Mouse (Mus musculus): ENCODE data around the gene Agpat2. TPM values are rescaled to one million over a fixed set of nuclear protein-coding genes. Genes with fewer than 3 reads are reported as not detected.

Gene Agpat2
- total and polyA plus RNA-seq, 2 experiments from 2014 or later = 8.2 to 13.9 TPM

- Histone ChIP-seq H3K4me1 (ENCODE audit: insufficient read depth, low read length) (no peaks in the 10 kb centered on the region), H3K9me3 (ENCODE audit: low read length) (no peaks in the 10 kb centered on the region), H3K27me3 (ENCODE audit: insufficient read depth, low read length) (no peaks in the 10 kb centered on the region), H3K9ac (replicated peaks; ENCODE audit: low read length) (no peak overlapping the region), H3K4me3 (ENCODE audit: low read length) (no peak overlapping the region), H3K4me2 (ENCODE audit: low read depth, low read length) (no peak overlapping the region), H3K36me3 (ENCODE audit: insufficient read depth, low read length) (no peaks in the 10 kb centered on the region), H3K27ac (no peak overlapping the region)
- WGBS = 67% methylated on average over 5 of the region's 5 CpGs
- no peak for ATAC-seq
- TF ChIP-seq CTCF (IDR thresholded peaks at IDR 0.05; ENCODE audit: low read depth) = no peak
- DNase-seq (ENCODE audit: low spot score) = no peak
Observed at GRCm38 (mm10) chr2:26614903-26615302, 10.7 kb upstream of the Agpat2 start.

- Histone ChIP-seq H3K36me3 (ENCODE audit: insufficient read depth, low read length) (no peaks in the 10 kb centered on the region), H3K9me3 (ENCODE audit: low read length) (no peaks in the 10 kb centered on the region), H3K9ac (replicated peaks; ENCODE audit: low read length) (no peak overlapping the region), H3K27me3 (ENCODE audit: insufficient read depth, low read length) (no peaks in the 10 kb centered on the region), H3K4me3 (ENCODE audit: low read length) (no peak overlapping the region), H3K4me1 (ENCODE audit: insufficient read depth, low read length) (no peaks in the 10 kb centered on the region), H3K4me2 (ENCODE audit: low read depth, low read length) (no peak overlapping the region), H3K27ac (no peak overlapping the region)
- ATAC-seq (no peak), DNase-seq (ENCODE audit: low spot score) (no peak)
- TF ChIP-seq CTCF (IDR thresholded peaks at IDR 0.05; ENCODE audit: low read depth) = no peak
Observed at GRCm38 (mm10) chr2:26611896-26612295, 7.7 kb upstream of the Agpat2 start.

GRCm38 (mm10) chr2:26611054-26611453 lies 6.8 kb upstream of the Agpat2 start:
- DNase-seq (ENCODE audit: low spot score) (no peak), ATAC-seq (no peak)
- H3K4me3 ChIP-seq (ENCODE audit: low read length) = no peak overlapping the region
- H3K4me1 ChIP-seq (ENCODE audit: insufficient read depth, low read length) = no peaks in the 10 kb centered on the region
- no peak for TF ChIP-seq CTCF (IDR thresholded peaks at IDR 0.05; ENCODE audit: low read depth)
- H3K27me3 ChIP-seq (ENCODE audit: insufficient read depth, low read length) = no peaks in the 10 kb centered on the region
- H3K4me2 ChIP-seq (ENCODE audit: low read depth, low read length) = no peak overlapping the region
- H3K9ac ChIP-seq (replicated peaks; ENCODE audit: low read length) = no peak overlapping the region
- no peaks in the 10 kb centered on the region for H3K9me3 ChIP-seq (ENCODE audit: low read length)
- no peak overlapping the region for H3K27ac ChIP-seq
- H3K36me3 ChIP-seq (ENCODE audit: insufficient read depth, low read length) = no peaks in the 10 kb centered on the region

DNA sequence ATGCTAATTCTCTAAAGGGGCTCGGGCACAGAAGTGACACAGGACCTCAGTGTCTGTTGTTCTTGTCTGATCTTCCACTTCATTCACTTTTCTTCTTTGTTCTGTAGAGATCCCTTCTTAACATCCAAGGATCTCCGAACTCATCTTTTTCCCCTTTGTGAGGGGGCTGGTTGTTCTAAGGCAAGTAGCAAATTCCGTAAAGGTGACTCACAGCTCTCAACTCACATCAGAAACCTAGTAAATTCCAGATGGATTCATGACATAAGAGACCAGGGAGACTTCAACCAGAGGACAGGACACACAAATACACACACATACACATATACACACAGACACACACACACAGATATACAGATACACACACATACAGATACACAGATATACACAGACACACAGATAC lies 6.3 kb upstream of the Agpat2 start:
- Histone ChIP-seq H3K9ac (replicated peaks; ENCODE audit: low read length) (no peak overlapping the region), H3K36me3 (ENCODE audit: insufficient read depth, low read length) (no peaks in the 10 kb centered on the region), H3K27ac (no peak overlapping the region), H3K4me2 (ENCODE audit: low read depth, low read length) (no peak overlapping the region), H3K9me3 (ENCODE audit: low read length) (no peaks in the 10 kb centered on the region), H3K4me1 (ENCODE audit: insufficient read depth, low read length) (no peaks in the 10 kb centered on the region), H3K4me3 (ENCODE audit: low read length) (no peak overlapping the region), H3K27me3 (ENCODE audit: insufficient read depth, low read length) (no peaks in the 10 kb centered on the region)
- ATAC-seq (no peak), DNase-seq (ENCODE audit: low spot score) (no peak)
- 72% methylated on average over 3 of the region's 3 CpGs for WGBS
- TF ChIP-seq CTCF (IDR thresholded peaks at IDR 0.05; ENCODE audit: low read depth) = no peak

DNA sequence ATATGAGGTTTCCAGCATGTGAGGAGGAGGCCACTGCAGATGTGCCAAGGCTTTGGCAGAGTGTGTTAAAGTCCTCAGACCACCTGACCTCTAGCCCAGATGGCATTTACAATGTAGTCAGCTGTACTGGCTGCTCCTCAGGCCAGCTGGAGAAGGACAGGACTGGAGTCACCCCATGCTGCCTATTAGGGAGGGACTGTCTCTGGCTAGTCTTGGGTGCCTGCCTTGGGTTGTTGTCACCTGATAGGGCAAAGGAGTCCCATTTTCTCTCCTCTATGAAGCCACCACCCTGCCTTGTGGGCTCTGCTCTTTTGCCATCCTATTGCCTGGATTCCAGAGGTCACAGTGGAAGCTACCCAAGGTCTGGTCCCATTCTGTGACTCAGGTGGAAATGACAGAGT lies 5.0 kb upstream of the Agpat2 start:
- Histone ChIP-seq H3K9ac (replicated peaks; ENCODE audit: low read length) (no peak overlapping the region), H3K9me3 (ENCODE audit: low read length) (no peaks in the 10 kb centered on the region), H3K27me3 (ENCODE audit: insufficient read depth, low read length) (no peaks in the 10 kb centered on the region), H3K4me3 (ENCODE audit: low read length) (no peak overlapping the region), H3K4me1 (ENCODE audit: insufficient read depth, low read length) (no peaks in the 10 kb centered on the region), H3K27ac (no peak overlapping the region), H3K36me3 (ENCODE audit: insufficient read depth, low read length) (no peaks in the 10 kb centered on the region), H3K4me2 (ENCODE audit: low read depth, low read length) (no peak overlapping the region)
- ATAC-seq (no peak), DNase-seq (ENCODE audit: low spot score) (no peak)
- TF ChIP-seq CTCF (IDR thresholded peaks at IDR 0.05; ENCODE audit: low read depth) = no peak

GRCm38 (mm10) chr2:26608781-26609180 lies 4.6 kb upstream of the Agpat2 start:
- no peak for DNase-seq (ENCODE audit: low spot score)
- H3K9ac ChIP-seq (replicated peaks; ENCODE audit: low read length) = no peak overlapping the region
- TF ChIP-seq CTCF (IDR thresholded peaks at IDR 0.05; ENCODE audit: low read depth) = no peak
- H3K36me3 ChIP-seq (ENCODE audit: insufficient read depth, low read length) = no peaks in the 10 kb centered on the region
- H3K4me3 ChIP-seq (ENCODE audit: low read length) = no peak overlapping the region
- H3K27me3 ChIP-seq (ENCODE audit: insufficient read depth, low read length) = no peaks in the 10 kb centered on the region
- H3K9me3 ChIP-seq (ENCODE audit: low read length) = no peaks in the 10 kb centered on the region
- no peak overlapping the region for H3K27ac ChIP-seq
- ATAC-seq = no peak
- no peaks in the 10 kb centered on the region for H3K4me1 ChIP-seq (ENCODE audit: insufficient read depth, low read length)
- H3K4me2 ChIP-seq (ENCODE audit: low read depth, low read length) = no peak overlapping the region

DNA sequence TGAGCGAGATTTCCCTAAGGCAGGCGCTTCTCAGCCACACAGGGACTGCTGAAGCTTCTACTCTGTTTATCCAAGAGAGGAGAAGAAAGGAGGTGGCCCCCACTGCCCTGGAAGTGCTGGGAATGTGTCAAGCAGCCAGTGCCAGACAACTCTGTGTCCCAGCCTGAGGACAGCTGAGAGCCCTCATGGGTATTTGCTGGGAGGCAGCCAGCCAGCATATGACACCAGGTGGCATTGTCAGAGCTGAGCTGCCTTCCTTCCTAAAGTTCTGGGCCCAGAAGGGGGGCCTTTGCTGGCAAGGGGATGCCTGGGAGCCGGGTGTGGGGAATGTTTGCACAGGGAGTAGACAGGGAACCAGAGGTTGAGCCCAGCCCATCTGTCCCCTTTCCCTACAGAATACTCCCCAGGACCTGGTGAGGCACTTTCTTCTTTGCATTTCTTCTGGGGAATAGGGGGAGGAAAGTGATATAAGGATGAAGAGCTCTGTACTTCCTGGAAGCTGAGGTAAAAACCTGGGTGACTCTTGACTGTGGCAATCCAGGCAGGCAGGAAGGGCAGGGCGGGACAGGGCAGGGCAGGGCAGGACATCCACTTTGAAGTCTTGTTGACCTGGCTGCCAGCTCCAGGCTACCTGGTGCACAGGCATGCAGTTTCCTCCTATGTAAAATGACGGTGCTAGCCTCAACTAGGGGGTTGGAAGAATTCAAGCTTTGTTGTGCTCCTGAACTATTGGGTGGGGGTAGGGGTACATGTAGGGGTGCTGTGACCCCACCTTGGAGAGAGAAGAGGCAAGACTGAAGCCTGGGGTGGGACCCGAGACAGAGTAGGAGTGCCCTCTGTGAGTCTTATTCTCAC lies 3.1 kb upstream of the Agpat2 start:
- ATAC-seq (no peak), DNase-seq (ENCODE audit: low spot score) (no peak)
- Histone ChIP-seq H3K27ac (no peak overlapping the region), H3K4me2 (ENCODE audit: low read depth, low read length) (no peak overlapping the region), H3K4me3 (ENCODE audit: low read length) (no peak overlapping the region), H3K27me3 (ENCODE audit: insufficient read depth, low read length) (no peaks in the 10 kb centered on the region), H3K4me1 (ENCODE audit: insufficient read depth, low read length) (no peaks in the 10 kb centered on the region), H3K9ac (replicated peaks; ENCODE audit: low read length) (no peak overlapping the region), H3K36me3 (ENCODE audit: insufficient read depth, low read length) (no peaks in the 10 kb centered on the region), H3K9me3 (ENCODE audit: low read length) (no peaks in the 10 kb centered on the region)
- WGBS = 64% methylated on average over 6 of the region's 6 CpGs
- no peak for TF ChIP-seq CTCF (IDR thresholded peaks at IDR 0.05; ENCODE audit: low read depth)

Data from hindbrain, postnatal 0 days (tissue).